Mouse (Mus musculus) cortical plate, adult 2 months (tissue): ENCODE results near the gene Pkmyt1.

Experiments
- CTCF ChIP-seq: fragments of 200-500 bp; IDR thresholded peaks from 2 replicates; pipeline ENCODE4 v1.5.1; 2011; ENCODE audit warnings: mild to moderate bottlenecking, control low read depth, low read length; ENCODE audit not compliant: insufficient read depth; ENCODE audit errors: extremely low read depth
- POLR2A ChIP-seq: fragments of 200-500 bp; IDR thresholded peaks from 2 replicates; pipeline ENCODE4 v1.6.1; 2011; ENCODE audit warnings: mild to moderate bottlenecking, low read length, control low read depth; ENCODE audit not compliant: insufficient read depth; ENCODE audit errors: extremely low read depth

GRCm38 (mm10) chr17:23748631-23749391 is 22.7 kb downstream of the Pkmyt1 start:
- TF ChIP-seq CTCF (peak; percentile 68), POLR2A (no peak)
